Mouse (Mus musculus) E14TG2a.4 (cell line): Measurements from ENCODE around the gene Rhbg.

ENCODE experiments used
- CTCF ChIP-seq: conservative IDR thresholded peaks from 2 replicates; pipeline ENCODE4 v1.5.1; 2014; ENCODE audit warnings: low read length
- NANOG ChIP-seq: IDR thresholded peaks from 2 replicates; pipeline ENCODE4 v1.6.1; 2014; ENCODE audit warnings: borderline replicate concordance, low read length, mixed read lengths
- POU5F1 ChIP-seq: IDR thresholded peaks from 2 replicates; pipeline ENCODE4 v1.6.1; 2014; ENCODE audit warnings: low read length, borderline replicate concordance

GRCm38 (mm10) chr3:88276121-88276520 is 21.6 kb upstream of the Rhbg start:
- no peak for TF ChIP-seq CTCF
- TF ChIP-seq POU5F1 = no peak
- TF ChIP-seq NANOG = no peak; the same call in 1 of the 2 replicates
